Mouse (Mus musculus) spleen, adult 2 months (tissue): Measurements from ENCODE around the gene Hist1h4k.
"Not testable (repeated sequence)": the region's sequence is repeated elsewhere in the genome, so short reads cannot be mapped to it uniquely, and the experiment has no call there.

ENCODE experiments used
- CTCF ChIP-seq: fragments of 200-500 bp; IDR thresholded peaks from 2 replicates; pipeline ENCODE4 v1.5.1; 2011; ENCODE audit warnings: mild to moderate bottlenecking, inconsistent platforms; ENCODE audit not compliant: insufficient read depth, insufficient read length, insufficient replicate concordance; ENCODE audit errors: extremely low read depth
- POLR2A ChIP-seq: fragments of 200-500 bp; IDR thresholded peaks from 2 replicates; pipeline ENCODE4 v1.6.1; 2011; ENCODE audit warnings: low read depth, low read length, inconsistent platforms

DNA sequence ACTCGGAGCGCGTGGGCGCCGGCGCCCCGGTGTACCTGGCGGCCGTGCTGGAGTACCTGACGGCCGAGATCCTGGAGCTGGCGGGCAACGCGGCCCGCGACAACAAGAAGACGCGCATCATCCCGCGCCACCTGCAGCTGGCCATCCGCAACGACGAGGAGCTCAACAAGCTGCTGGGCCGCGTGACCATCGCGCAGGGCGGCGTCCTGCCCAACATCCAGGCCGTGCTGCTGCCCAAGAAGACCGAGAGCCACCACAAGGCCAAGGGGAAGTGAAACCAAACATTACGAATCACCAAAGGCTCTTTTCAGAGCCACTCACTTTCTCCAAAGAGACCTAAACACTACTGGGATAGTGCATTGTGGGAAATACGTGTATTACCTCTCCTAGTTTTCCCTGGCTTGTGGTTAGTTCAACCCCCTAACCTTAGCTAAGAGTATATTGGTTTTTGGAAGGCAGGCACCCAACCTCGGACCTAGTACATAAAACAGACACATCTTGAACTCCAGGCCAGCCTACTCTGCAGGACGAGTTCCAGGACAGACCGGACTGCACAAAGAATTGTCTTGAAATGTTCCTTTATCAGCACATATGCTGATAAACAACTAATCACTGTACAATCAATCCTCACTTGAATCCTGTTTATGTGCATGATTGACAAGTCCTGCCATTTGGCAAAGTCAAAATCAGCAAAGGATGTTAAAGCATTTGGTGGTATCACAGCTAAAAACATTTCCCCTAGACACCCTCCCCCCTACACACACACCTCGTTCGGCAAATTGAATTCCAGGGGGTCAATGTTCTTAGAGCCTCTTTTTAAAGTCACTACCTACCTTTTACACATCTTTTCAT is 33.5 kb downstream of the Hist1h4k start:
- TF ChIP-seq CTCF, POLR2A: not testable (repeated sequence)
